Mouse (Mus musculus) left cerebral cortex, adult 18-20 months (tissue): Measurements from ENCODE around the gene Rnf214. TPM values are rescaled to one million over a fixed set of nuclear protein-coding genes. Genes with fewer than 3 reads are reported as not detected.
A peak's percentile ranks its signal among the peaks of the same experiment; 100 is the strongest.
"Not testable (repeated sequence)": the region's sequence is repeated elsewhere in the genome, so short reads cannot be mapped to it uniquely, and the experiment has no call there.

Experiments
- DNase-seq, 2 experiments: peaks; one replicate each; pipeline ENCODE4 v3.0.0; 2021 to 2022; ENCODE audit warnings: low spot score in 2 of 2, mixed read lengths in 1 of 2
- total RNA-seq, 2 experiments: library from RNA; stranded (reverse); gene quantifications; 2 replicates each; pipeline ENCODE4 v1.2.3; 2021

Rnf214 gene
- total RNA-seq, 2 experiments from 2014 or later = 74.5 to 76.5 TPM

GRCm38 (mm10) chr9:45853695-45854094, 53.0 kb downstream of the Rnf214 start:
- no peak for DNase-seq

GRCm38 (mm10) chr9:45851776-45852175, 54.9 kb downstream of the Rnf214 start:
- no peak for DNase-seq

GRCm38 (mm10) chr9:45851330-45851729, 55.4 kb downstream of the Rnf214 start:
- DNase-seq = no peak

- DNase-seq = no peak
These were observed 56.1 kb downstream of the Rnf214 start for GRCm38 (mm10) chr9:45850528-45851155.

GRCm38 (mm10) chr9:45849528-45850408, 56.9 kb downstream of the Rnf214 start:
- DNase-seq = peak; percentile 64 to 72

- DNase-seq = no peak
These were observed 59.7 kb downstream of the Rnf214 start for GRCm38 (mm10) chr9:45846891-45847460.

GRCm38 (mm10) chr9:45846176-45846575, 60.5 kb downstream of the Rnf214 start:
- not testable (repeated sequence) for DNase-seq

- DNase-seq = no peak
These were observed 61.2 kb downstream of the Rnf214 start for GRCm38 (mm10) chr9:45845541-45845940.

GRCm38 (mm10) chr9:45843780-45844179, 62.9 kb downstream of the Rnf214 start:
- no peak for DNase-seq

GRCm38 (mm10) chr9:45843007-45843406, 63.7 kb downstream of the Rnf214 start:
- DNase-seq = no peak

GRCm38 (mm10) chr9:45841458-45841857, 65.3 kb downstream of the Rnf214 start:
- DNase-seq = no peak

GRCm38 (mm10) chr9:45840331-45840730, 66.4 kb downstream of the Rnf214 start:
- no peak for DNase-seq

- DNase-seq = no peak
These were observed 66.8 kb downstream of the Rnf214 start for GRCm38 (mm10) chr9:45839982-45840300.

GRCm38 (mm10) chr9:45839139-45839981, 67.4 kb downstream of the Rnf214 start:
- DNase-seq = peak in 1 of 2 experiments; percentile 18

GRCm38 (mm10) chr9:45838434-45839138, 68.1 kb downstream of the Rnf214 start, which contains the start of gene Bace1:
TSS of gene Bace1 (plus strand) at chr9:45838580.
- peak; percentile 86 to 89 for DNase-seq

- DNase-seq = no peak
These were observed 68.7 kb downstream of the Rnf214 start for GRCm38 (mm10) chr9:45838069-45838433.

GRCm38 (mm10) chr9:45833461-45833860, 73.2 kb downstream of the Rnf214 start:
- DNase-seq = no peak

- no peak for DNase-seq
These were observed 73.8 kb downstream of the Rnf214 start for GRCm38 (mm10) chr9:45832898-45833297.

- DNase-seq = peak; percentile 64 to 65
These were observed 77.6 kb downstream of the Rnf214 start for GRCm38 (mm10) chr9:45829107-45829506.

GRCm38 (mm10) chr9:45828291-45828963, 78.3 kb downstream of the Rnf214 start, which contains the start of gene Cep164:
TSS of gene Cep164 (minus strand) at chr9:45828691.
- peak; percentile 80 to 87 for DNase-seq
